Mouse (Mus musculus) skeletal muscle tissue, adult 2 months (tissue): Measurements from ENCODE around the gene Mrpl22.
"Not testable (repeated sequence)": the region's sequence is repeated elsewhere in the genome, so short reads cannot be mapped to it uniquely, and the experiment has no call there.

Experiments
- DNase-seq: peaks from one replicate; pipeline ENCODE4 v3.0.0-alpha.2; 2012; ENCODE audit warnings: low read depth, low spot score

The Mrpl22 gene

DNA sequence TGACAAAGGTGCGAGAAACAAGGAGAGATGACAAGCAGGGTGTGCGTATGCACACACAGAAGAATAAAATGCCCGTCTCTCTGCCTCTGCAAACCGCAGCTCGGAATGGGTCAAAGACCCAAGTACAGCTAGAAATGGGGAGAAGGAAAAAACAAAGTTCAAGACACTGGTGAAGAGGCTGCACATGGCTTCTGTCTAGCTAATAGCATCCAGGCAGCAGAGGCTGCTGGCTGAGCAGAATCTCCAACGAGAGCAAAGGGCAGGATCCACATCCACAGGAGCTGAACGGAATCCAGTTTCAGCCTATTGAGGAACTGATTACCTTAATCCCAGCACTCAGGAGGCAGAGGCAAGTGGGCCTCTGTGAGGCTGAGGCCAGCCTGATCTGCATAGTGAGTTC, 9.3 kb downstream of the Mrpl22 start:
- DNase-seq: no peak

- DNase-seq: peak; percentile 38
These were observed 12.1 kb downstream of the Mrpl22 start for GRCm38 (mm10) chr11:58183579-58183978.

DNA sequence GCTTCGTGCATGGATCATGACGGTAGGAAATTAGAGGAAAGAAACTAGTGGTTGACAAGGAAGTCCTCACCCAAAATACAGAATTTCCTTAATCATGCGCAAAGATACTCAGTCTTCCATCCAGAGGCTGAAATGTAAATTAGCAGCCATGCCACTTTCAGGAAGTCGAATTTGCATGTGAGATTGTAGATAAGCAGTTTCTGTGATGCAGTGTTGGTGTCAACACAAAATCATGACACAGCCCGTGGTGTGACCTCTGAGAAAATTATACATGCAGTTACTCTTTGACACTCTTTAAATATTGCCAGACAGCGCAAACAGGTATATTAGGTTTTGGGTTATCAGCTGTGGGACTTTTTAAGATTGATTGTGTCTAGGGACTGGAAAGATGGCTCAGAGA, 18.2 kb downstream of the Mrpl22 start:
- no peak for DNase-seq

DNA sequence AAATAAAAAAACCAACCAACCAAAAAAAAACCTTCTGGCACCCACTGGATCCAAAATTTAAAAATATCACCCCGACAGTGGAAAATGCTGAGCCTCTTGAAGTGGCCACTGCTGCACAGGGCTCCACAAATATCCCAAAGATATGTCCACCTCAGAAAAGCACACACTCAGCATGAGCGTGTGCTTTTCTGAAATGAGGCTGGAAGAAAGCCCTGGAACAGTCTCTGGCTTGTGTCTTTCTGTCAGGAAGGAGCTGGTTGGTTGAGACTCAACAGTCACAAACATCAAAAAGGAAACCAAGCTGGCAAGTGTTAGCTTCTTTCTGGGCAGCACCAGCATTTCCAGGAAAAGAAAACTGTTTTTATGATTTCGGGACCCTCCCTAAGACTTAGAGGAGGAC, 21.9 kb downstream of the Mrpl22 start:
- peak; percentile 59 for DNase-seq

- no peak for DNase-seq
These were observed 22.5 kb downstream of the Mrpl22 start for GRCm38 (mm10) chr11:58193860-58194520.

GRCm38 (mm10) chr11:58198663-58199062, 27.2 kb downstream of the Mrpl22 start:
- DNase-seq: no peak

DNA sequence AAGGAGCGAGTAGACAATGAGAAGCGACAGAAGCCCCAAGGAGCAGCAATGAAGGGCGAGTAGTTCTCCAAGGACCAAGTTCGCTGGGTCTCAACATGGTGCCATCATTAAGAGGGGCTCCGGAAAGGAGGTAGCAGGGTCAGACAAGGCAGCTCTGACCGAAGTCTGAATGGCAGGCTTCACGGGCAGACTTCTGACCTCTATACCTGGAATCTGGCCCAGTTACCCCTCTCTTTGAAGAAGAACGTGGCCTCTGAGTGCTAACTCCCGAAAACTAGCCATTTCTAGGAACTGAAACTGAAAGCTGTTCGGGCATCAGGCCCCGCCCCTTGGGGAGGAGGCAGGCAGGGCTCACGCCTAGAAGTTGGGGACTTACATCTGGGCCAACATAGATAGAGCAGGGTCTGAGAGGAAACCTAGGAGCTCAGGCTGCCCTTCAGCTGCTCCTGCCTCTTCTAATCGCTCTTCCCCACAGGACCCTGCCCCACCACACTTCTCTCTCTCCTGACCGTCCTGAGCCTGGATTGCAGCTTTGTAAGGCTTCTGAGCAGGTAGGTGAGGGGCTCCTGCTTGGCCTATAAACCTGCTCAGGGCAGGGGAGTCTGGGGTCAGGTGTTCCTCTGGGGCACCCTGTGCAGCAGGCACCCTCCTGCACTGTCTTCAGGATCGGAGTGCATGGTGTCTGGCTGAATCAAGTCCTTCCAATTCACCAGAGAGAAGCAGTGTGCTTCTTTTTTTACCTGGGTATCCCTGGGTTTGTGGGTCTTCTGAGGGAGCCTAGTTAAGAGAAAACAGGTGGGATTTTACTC, 28.0 kb downstream of the Mrpl22 start, which contains the start of the genes Igtp and Irgm2:
Gene Igtp (plus strand): TSS at position 328 of the 809 bp plus-strand sequence.
Gene Irgm2 (plus strand): TSS at position 390 of the 809 bp plus-strand sequence.
- peak; percentile 64 for DNase-seq

- no peak for DNase-seq
These were observed 28.8 kb downstream of the Mrpl22 start for GRCm38 (mm10) chr11:58200226-58200625.

GRCm38 (mm10) chr11:58201052-58201451, 29.6 kb downstream of the Mrpl22 start:
- no peak for DNase-seq

- no peak for DNase-seq
These were observed 38.9 kb downstream of the Mrpl22 start for GRCm38 (mm10) chr11:58210321-58210886.

DNA sequence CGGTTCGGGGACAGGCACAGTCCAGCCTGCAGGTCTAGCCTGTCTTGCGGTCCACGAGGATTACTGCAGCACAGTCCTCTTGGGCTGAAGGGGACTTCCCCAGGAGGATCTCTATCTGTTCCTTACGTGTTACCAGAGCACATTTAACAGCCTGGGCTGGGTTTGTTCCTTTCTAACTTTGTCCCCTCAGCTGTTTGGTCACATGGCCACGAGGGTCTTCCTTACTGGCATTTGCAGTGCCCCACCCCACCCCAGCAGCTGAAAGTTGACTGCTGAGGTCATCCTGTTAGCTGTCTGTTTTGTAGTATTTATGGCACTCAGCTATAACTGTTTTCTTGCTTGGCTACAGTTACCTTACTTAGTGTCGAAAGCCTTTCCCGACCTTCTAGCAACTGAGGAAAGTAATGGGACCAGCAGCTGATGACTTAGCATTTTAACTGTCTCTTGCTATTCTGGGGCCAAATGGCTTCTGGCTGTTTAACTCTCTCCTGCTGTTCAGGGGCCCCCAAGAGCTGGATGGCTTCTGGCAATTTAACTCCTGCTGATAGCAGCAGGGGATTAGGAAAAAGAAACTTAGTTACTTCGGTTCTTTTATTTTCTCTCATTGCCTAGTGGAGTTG, 39.7 kb downstream of the Mrpl22 start:
- peak; percentile 26 for DNase-seq

GRCm38 (mm10) chr11:58211682-58212067, 40.2 kb downstream of the Mrpl22 start:
- no peak for DNase-seq

DNA sequence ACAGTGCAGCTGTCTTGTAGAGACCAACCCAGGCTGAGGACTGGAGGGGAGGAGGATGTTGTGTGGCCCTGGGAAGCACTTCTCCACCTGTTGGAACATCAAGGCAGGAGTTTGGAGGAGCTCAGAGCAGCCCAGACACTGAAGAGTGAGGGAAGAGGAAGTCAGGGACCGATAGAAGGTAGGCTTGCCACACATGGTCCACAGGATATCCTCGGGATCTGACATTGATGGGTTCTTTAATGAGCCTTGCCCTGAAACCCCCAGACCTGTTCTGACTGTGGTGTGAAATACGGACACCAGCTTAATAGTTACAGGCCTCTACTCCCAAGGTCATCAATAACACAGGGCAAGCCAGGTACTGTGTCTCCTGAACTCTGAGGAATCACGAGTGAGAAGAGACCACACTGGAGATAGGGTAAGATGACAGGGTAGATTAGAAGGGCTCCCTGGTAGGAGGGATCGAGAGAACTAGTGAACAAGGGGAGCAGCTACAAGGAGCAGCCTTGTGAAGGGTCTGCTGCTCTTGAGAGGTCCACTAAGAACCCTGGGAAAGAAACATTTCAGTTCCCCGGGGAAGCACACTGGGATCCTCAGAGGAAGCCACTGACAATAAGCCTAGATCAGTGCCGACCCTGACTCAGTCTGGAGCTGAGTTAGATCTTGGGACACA, 42.3 kb downstream of the Mrpl22 start:
- DNase-seq: no peak

DNA sequence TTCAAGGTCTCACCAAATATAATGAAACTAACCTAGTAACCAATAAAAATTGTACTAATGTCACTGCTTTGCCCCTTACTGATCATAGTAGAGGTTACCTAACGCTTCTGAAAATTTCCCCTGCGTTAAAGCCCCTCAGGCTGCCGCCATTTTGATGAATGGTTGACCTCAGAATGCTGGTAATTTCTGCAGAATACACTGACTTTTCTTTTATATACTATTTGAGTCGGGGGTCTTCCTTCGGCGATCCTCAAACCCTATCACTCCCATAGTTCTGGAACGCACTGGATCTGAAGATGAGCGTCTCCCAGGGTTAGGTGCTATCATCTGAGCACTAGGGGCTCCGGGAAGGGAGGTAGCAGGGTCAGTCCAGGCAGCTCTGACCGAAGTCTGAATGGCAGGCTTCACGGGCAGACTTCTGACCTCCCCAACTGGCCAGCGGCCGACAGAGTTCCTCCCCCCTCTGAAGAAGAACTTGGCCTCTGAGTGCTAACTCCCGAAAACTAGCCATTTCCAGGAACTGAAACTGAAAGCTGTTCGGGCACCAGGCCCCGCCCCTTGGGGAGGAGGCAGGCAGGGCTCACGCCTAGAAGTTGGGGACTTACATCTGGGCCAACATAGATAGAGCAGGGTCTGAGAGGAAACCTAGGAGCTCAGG, 43.1 kb downstream of the Mrpl22 start:
- peak; percentile 88 for DNase-seq

DNA sequence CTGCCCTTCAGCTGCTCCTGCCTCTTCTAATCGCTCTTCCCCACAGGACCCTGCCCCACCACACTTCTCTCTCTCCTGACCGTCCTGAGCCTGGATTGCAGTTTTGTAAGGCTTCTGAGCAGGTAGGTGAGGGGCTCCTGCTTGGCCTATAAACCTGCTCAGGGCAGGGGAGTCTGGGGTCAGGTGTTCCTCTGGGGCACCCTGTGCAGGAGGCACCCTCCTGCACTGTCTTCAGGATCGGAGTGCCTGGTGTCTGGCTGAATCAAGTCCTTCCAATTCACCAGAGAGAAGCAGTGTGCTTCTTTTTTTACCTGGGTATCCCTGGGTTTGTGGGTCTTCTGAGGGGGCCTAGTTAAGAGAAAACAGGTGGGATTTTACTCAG, 43.6 kb downstream of the Mrpl22 start:
- DNase-seq: not testable (repeated sequence)

DNA sequence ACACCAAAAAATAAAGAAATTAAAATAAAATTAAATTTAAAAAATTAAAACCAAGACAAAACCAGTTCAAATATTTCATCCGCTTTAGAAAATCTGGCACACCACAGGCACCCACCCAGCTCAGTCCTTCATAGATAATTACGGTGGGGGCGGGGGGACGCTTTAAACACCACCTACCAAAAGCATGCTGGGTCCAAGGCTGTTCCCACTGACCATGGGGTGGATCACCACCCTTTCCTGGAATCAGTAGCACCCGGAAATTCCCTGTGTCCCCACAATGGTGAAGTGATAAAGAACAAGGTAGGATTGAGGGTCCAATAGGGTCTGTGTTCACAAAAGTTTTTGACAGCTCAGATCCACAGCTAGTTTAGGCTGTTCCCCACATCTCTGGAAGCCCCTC, 44.4 kb downstream of the Mrpl22 start:
- no peak for DNase-seq

DNA sequence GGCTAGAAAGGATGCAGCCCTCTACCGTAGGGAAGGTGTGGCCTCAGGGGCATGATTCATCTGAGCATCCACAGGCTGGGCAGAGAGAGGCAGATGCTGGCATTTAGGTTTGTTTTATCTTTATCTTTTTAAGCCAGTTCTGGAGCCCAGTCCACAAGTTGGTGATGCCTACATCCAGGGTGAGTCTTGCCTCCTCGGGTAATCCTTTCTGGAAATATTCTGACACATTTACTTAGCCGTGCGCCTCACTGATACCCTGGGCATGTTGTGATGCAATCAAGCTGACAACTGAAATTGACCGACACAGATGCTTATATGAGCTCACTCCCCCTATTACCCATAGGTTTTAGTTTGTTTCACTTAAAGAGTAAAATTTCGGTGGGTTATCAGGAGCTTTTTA, 45.4 kb downstream of the Mrpl22 start:
- DNase-seq: no peak

DNA sequence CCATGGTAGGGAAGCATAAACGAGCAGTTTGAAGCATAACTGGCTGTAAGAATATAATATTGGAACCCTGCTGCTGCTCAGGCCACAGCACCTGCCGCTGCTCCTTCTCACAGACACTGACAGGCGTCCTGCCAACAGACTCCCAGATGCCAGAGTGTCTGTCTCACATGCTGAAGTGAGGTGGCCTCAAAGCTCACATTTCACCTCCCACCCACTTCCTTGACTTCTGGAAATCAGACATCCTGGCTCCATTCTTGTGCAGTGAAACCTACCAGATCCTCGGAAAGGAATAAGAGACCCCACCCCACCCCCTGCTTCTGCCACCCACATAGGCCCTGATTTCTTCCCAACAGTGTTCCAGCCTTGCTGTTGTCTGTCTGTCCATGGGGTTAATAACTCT, 52.3 kb downstream of the Mrpl22 start:
- DNase-seq: peak; percentile 44

- no peak for DNase-seq
These were observed 52.9 kb downstream of the Mrpl22 start for GRCm38 (mm10) chr11:58224313-58224712.

DNA sequence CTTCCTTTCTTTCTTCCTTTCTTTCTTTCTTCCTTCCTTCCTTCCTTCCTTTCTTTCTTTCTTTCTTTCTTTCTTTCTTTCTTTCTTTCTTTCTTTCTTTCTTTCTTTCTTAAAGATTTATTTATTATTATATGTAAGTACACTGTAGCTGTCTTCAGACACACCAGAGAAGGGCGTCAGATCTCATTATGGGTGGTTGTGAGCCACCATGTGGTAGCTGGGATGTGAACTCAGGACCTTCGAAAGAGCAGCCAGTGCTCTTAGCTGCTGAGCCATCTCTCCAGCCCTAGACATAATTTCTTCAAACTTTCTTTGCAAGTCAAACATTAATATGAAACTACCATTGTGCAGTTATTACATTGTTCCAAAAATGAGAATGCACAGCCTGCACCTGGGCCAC, 53.4 kb downstream of the Mrpl22 start:
- DNase-seq: not testable (repeated sequence)

DNA sequence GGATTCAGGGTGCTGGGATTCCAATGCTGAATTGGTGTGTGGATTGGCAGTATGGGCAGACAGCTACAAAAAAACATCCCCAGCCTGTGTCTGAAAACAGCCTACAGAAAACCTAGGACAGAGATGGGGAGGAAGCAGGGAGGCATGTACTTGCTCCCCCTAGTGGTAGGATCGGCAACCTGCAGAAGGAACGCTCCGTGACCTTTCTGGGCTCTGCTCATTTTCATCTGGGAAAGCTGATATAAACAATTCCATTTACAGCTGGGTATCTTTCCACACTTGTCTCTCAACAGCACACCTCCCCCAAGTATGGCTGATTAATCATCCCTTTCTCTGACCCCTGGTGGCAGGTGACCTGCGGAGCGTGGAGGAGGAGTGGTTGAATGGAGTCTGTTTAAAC, 54.2 kb downstream of the Mrpl22 start:
- peak; percentile 67 for DNase-seq
